Mouse (Mus musculus): ENCODE measurements at regions not wholly inside any gene's neighbourhood (a gene's known extent, or its start where the extent isn't known, plus 50 kb on each side); places are given as distances from the start of the nearest gene placed in this dataset.

DNA sequence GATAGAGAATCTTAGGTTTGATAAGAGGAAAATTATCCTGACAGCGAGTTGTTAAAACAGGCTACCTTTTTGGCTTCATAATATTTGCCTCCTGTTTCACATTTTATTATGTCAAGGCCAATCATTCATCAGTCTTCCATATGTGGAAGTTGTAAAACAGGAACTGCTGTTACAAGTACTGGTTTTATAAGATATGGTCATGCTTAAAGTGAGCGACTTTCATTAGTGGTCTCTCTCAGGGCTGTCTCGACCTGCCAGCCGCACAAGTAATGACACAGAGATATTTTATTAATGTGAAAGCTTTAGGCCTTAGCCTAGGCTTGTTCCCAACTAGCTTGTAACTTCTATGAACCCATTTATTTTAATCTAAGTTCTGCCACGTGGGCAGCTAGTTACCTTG, 346.3 kb upstream of the Nudt12 start:
- Histone ChIP-seq H3K36me3 (no peaks in the 10 kb centered on the region), H3K9me3 (no peaks in the 10 kb centered on the region), H3K27me3 (no peaks in the 10 kb centered on the region), H3K4me1 (no peaks in the 10 kb centered on the region), H3K9ac (no peak overlapping the region), H3K4me3 (no peak overlapping the region), H3K27ac (no peak overlapping the region), H3K4me2 (no peak overlapping the region)
- no peak for ATAC-seq (ENCODE audit: borderline replicate concordance, extremely low read depth, low FRiP score, low TSS enrichment)
- WGBS: 71% methylated on average over 5 of the region's 5 CpGs

DNA sequence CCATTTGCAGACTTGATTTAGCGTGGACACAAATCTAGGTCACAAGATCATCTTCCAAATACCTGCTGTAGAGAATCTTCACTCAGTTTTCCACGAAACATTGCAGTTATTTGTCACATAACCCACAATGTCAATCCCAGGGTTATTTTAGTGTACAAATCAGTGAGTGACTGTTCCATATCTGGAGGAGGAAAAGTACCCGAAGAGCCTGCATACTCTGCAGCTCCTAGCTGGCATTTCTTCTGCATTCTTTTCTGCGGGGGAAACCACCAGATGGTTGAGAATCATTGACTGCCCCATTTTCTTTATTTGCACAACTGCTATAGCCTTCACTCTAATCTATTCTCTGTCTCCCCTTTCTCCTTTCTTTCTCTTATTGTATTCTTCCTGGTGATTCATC, 332.4 kb upstream of the Nudt12 start:
- Histone ChIP-seq H3K27ac (no peak overlapping the region), H3K27me3 (no peaks in the 10 kb centered on the region), H3K9me3 (no peaks in the 10 kb centered on the region), H3K9ac (no peak overlapping the region), H3K4me3 (no peak overlapping the region), H3K4me1 (no peaks in the 10 kb centered on the region), H3K36me3 (no peaks in the 10 kb centered on the region), H3K4me2 (no peak overlapping the region)
- ATAC-seq (ENCODE audit: borderline replicate concordance, extremely low read depth, low FRiP score, low TSS enrichment): no peak
- 76% methylated on average over 4 of the region's 4 CpGs for WGBS

DNA sequence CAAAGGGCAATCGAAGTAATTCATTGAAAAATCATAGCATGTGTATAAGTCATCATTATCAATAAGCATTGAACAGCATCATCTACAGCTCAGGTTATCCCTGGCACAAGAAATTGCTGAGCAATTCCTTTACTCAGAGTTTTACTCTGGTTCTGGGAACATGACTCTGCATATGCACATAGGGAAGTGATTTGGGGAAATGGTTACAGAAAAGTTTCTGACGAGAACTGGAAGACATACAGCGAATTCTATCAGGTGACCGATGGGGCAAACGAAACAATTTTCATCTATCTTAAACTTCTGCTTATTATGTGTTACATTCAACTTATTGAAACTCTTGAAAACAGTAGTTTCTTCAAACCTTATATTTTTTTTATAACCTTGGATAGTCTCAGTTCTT, 284.8 kb upstream of the Nudt12 start:
- no peak overlapping the region for H3K27ac ChIP-seq
- no peak for ATAC-seq (ENCODE audit: borderline replicate concordance, extremely low read depth, low FRiP score, low TSS enrichment)
- H3K4me2 ChIP-seq: no peak overlapping the region
- no peak overlapping the region for H3K9ac ChIP-seq
- no peak overlapping the region for H3K4me3 ChIP-seq
- no peaks in the 10 kb centered on the region for H3K4me1 ChIP-seq
- H3K9me3 ChIP-seq: no peaks in the 10 kb centered on the region
- H3K36me3 ChIP-seq: no peaks in the 10 kb centered on the region
- 83% methylated on average over 5 of the region's 5 CpGs for WGBS
- no peaks in the 10 kb centered on the region for H3K27me3 ChIP-seq

DNA sequence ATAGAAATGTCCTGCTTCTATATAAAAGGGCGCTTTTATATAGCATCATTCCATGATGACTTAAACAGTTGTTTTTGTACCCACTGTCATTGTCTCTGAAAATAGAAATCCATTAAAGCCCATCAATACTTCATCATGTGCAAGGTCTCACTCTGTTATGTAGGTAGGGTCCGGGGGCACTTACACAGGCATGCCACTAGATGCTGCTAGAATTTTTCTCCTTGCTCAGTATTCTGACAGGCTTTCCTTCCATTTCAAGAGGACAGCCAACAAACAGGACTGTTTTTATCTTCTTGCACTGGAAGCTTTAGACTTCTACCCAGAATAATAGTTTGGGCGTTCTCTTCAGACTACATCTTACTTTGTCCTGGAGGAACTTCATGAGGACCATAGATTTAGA, 268.2 kb upstream of the Nudt12 start:
- Histone ChIP-seq H3K4me1 (no peaks in the 10 kb centered on the region), H3K9ac (no peak overlapping the region), H3K36me3 (no peaks in the 10 kb centered on the region), H3K4me2 (no peak overlapping the region), H3K9me3 (no peaks in the 10 kb centered on the region), H3K4me3 (no peak overlapping the region), H3K27me3 (no peaks in the 10 kb centered on the region), H3K27ac (no peak overlapping the region)
- no peak for ATAC-seq (ENCODE audit: borderline replicate concordance, extremely low read depth, low FRiP score, low TSS enrichment)
- WGBS: 58% methylated on average over 3 of the region's 3 CpGs

DNA sequence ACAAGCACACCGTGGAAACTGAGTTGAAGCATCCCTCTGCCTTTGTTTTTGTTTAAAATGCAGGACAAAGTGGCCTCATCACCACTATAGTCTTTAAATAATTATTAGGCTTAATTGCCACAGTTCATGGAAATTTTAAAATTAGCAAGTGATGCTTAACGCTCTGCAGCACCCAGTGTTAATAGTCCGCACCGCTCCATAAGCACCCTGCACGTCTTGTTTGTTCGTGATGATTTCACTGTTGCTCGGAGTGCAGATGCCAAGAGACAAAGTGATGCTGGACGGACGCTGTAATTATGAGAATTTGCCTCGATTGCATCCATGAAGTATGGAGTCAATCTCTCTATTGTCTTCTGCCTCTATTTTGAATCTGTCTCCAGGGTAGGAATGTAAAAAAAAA, 266.6 kb upstream of the Nudt12 start:
- no peak overlapping the region for H3K4me3 ChIP-seq
- no peaks in the 10 kb centered on the region for H3K9me3 ChIP-seq
- H3K4me2 ChIP-seq: no peak overlapping the region
- H3K4me1 ChIP-seq: no peaks in the 10 kb centered on the region
- no peaks in the 10 kb centered on the region for H3K36me3 ChIP-seq
- WGBS: 68% methylated on average over 10 of the region's 10 CpGs
- no peak overlapping the region for H3K9ac ChIP-seq
- H3K27me3 ChIP-seq: no peaks in the 10 kb centered on the region
- no peak overlapping the region for H3K27ac ChIP-seq
- no peak for ATAC-seq (ENCODE audit: borderline replicate concordance, extremely low read depth, low FRiP score, low TSS enrichment)

DNA sequence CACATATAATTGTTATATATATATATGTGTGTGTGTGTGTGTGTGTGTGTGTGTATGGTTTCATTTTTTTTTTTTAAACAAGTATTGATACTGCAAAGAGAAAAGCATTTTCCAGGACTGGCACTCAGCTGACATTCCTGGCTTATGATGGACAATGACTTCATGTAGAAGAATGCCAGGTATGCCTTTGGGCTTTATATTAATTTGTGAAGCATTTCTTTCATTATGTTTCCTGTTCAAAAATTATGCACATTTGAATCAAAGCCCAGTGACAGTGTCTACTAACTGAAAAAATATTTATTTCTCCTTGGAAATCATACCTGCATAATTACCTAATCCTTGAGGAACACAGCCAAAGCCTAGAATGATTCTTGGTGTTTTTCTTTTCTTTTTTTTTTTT, 256.4 kb upstream of the Nudt12 start:
- no peak for ATAC-seq (ENCODE audit: borderline replicate concordance, extremely low read depth, low FRiP score, low TSS enrichment)
- Histone ChIP-seq H3K4me3 (no peak overlapping the region), H3K36me3 (no peaks in the 10 kb centered on the region), H3K27me3 (no peaks in the 10 kb centered on the region), H3K9ac (no peak overlapping the region), H3K9me3 (no peaks in the 10 kb centered on the region), H3K4me2 (no peak overlapping the region), H3K4me1 (no peaks in the 10 kb centered on the region), H3K27ac (no peak overlapping the region)

DNA sequence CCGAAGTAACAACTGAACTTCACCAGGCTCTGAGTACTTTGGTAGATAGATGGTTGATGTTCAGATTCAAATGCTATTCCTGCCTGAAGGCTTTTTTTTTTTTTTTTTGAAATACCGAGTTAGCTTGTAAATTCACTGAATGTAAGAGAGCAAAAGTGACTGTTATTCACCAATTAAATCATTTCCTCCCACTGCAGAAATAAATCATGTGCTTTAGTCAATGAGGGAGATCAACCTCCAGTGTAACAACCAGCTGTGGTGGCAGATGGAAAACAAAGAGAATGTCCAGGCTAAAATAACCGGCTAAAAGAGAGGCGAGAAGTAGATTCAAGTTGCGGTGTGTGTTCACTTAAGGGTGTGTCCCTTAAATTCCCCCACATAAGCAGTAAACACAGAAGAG, 235.8 kb upstream of the Nudt12 start:
- H3K4me1 ChIP-seq: no peaks in the 10 kb centered on the region
- no peak overlapping the region for H3K27ac ChIP-seq
- WGBS: 73% methylated on average over 5 of the region's 5 CpGs
- H3K9me3 ChIP-seq: no peaks in the 10 kb centered on the region
- H3K27me3 ChIP-seq: no peaks in the 10 kb centered on the region
- no peak overlapping the region for H3K4me3 ChIP-seq
- no peak for ATAC-seq (ENCODE audit: borderline replicate concordance, extremely low read depth, low FRiP score, low TSS enrichment)
- no peak overlapping the region for H3K4me2 ChIP-seq
- H3K9ac ChIP-seq: no peak overlapping the region
- no peaks in the 10 kb centered on the region for H3K36me3 ChIP-seq

DNA sequence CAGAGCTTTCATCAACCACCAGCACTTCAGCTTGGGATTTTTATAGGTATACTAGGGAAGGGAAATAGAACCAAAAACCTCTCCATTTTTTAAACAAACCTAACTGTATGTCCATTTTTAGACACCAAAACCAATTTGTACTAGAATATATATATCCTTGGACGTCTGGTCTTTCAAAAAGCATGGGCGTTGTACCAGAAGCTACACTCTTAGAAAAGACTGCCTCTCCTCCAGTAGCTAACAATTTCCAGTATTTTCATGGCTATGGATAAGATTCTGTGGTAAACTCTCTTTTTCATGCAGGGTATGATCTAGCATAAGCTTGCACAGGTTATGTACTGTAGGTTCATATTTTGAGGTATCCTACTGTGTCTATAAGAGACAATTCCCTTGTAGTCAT, 219.1 kb upstream of the Nudt12 start:
- no peak for ATAC-seq (ENCODE audit: borderline replicate concordance, extremely low read depth, low FRiP score, low TSS enrichment)
- Histone ChIP-seq H3K27ac (no peak overlapping the region), H3K9ac (no peak overlapping the region), H3K4me3 (no peak overlapping the region), H3K4me1 (no peaks in the 10 kb centered on the region), H3K27me3 (no peaks in the 10 kb centered on the region), H3K9me3 (no peaks in the 10 kb centered on the region), H3K36me3 (no peaks in the 10 kb centered on the region), H3K4me2 (no peak overlapping the region)
- 80% methylated on average over 2 of the region's 2 CpGs for WGBS

Data from lung, embryonic 15.5 days (tissue).